Mouse (Mus musculus) brain, embryonic 14.5 days (tissue): ENCODE results near the gene Tas2r102. TPM values are rescaled to one million over a fixed set of nuclear protein-coding genes. Genes with fewer than 3 reads are reported as not detected.

Source experiments
- DNase-seq: peaks from one replicate; pipeline ENCODE4 v3.0.0-alpha.2; 2011; ENCODE audit warnings: low read depth
- CTCF ChIP-seq: fragments of 200-500 bp; IDR thresholded peaks from 2 replicates; pipeline ENCODE4 v1.5.1; 2012; ENCODE audit warnings: inconsistent platforms, mild to moderate bottlenecking, moderate library complexity, borderline replicate concordance; ENCODE audit not compliant: insufficient read depth, insufficient read length; ENCODE audit errors: extremely low read depth
- POLR2A ChIP-seq: fragments of 200-500 bp; IDR thresholded peaks from 2 replicates; pipeline ENCODE4 v1.6.1; 2012; ENCODE audit warnings: mild to moderate bottlenecking, inconsistent platforms, borderline replicate concordance; ENCODE audit not compliant: poor library complexity, insufficient read depth, insufficient read length, severe bottlenecking; ENCODE audit errors: extremely low read depth
- polyA plus RNA-seq: library from polyadenylated mRNA; depleted of rRNA; stranded (reverse); fragments of >200 nt; gene quantifications from 2 replicates; pipeline ENCODE4 v1.2.3, GENCODE M21; 2012; rRNA removed

The Tas2r102 gene
- polyA plus RNA-seq, result not detected in 2 replicates

GRCm38 (mm10) chr6:132761831-132762230, at the start of gene Tas2r102:
Gene Tas2r102, plus strand, starts transcription at chr6:132762131.
- TF ChIP-seq CTCF, result no peak
- TF ChIP-seq POLR2A, result no peak
- no peak for DNase-seq

GRCm38 (mm10) chr6:132737935-132738334, 24.0 kb upstream of the Tas2r102 start, which contains the start of gene Tas2r115:
Gene Tas2r115, minus strand, starts transcription at chr6:132738035.
- DNase-seq, result no peak
- no peak for TF ChIP-seq CTCF
- no peak for TF ChIP-seq POLR2A

DNA sequence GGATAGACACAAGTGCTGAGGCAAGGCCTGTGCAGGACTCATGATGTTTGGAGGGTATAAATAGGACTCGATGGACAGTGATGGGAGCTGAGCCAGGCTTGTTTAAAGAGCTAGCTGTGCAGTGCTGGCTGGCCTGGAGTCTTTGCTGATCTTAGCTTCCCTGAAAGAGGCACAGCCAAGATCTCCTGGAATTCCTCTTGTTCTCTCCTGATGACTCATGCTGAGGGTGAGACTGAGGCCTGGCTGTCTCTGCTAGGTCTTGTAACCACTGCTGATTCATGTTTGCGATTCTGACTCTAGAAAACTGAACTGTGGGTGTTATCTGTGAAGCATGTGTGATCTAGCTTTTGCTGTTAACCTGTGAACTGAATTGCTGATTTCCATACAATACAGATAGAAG, 11.7 kb upstream of the Tas2r102 start:
- DNase-seq, result no peak
- TF ChIP-seq CTCF (no peak), POLR2A (no peak)

- DNase-seq, result no peak
- TF ChIP-seq CTCF (no peak), POLR2A (no peak)
These were observed 7.5 kb upstream of the Tas2r102 start, which contains the start of gene Tas2r124 for GRCm38 (mm10) chr6:132754430-132754829. Gene Tas2r124, plus strand, starts transcription at chr6:132754730.

- DNase-seq, result no peak
- TF ChIP-seq CTCF (no peak), POLR2A (no peak)
These were observed 16.1 kb downstream of the Tas2r102 start, which contains the start of gene Tas2r136 for GRCm38 (mm10) chr6:132778062-132778461. Gene Tas2r136, minus strand, starts transcription at chr6:132778162.

- no peak for DNase-seq
- TF ChIP-seq POLR2A (no peak), CTCF (no peak)
These were observed 33.5 kb downstream of the Tas2r102 start for GRCm38 (mm10) chr6:132795393-132795792.

GRCm38 (mm10) chr6:132802518-132802917, 40.6 kb downstream of the Tas2r102 start, which contains the start of gene Tas2r117:
Gene Tas2r117, plus strand, starts transcription at chr6:132802818.
- no peak for DNase-seq
- no peak for TF ChIP-seq CTCF
- no peak for TF ChIP-seq POLR2A

Other genes with a start within 250 kb of the Tas2r102 start
- not detected in 2 replicates for gene Prh1, start 192.3 kb upstream of the Tas2r102 start, polyA plus RNA-seq
- not detected in 2 replicates for gene Prp2, start 166.2 kb upstream of the Tas2r102 start, polyA plus RNA-seq
- gene A630073D07Rik, start 110.6 kb upstream of the Tas2r102 start, polyA plus RNA-seq, result not detected in 2 replicates
- gene Tas2r120, start 105.2 kb upstream of the Tas2r102 start, polyA plus RNA-seq, result not detected in 2 replicates
- not detected in 2 replicates for gene Tas2r121, start 61.1 kb upstream of the Tas2r102 start, polyA plus RNA-seq
- not detected in 2 replicates for gene Tas2r122, start 50.2 kb upstream of the Tas2r102 start, polyA plus RNA-seq
- not detected in 2 replicates for gene Tas2r115, start 24.1 kb upstream of the Tas2r102 start, polyA plus RNA-seq
- not detected in 2 replicates for gene Tas2r124, start 7.4 kb upstream of the Tas2r102 start, polyA plus RNA-seq
- gene Tas2r136, start 16.0 kb downstream of the Tas2r102 start, polyA plus RNA-seq, result not detected in 2 replicates
- gene Tas2r117, start 40.7 kb downstream of the Tas2r102 start, polyA plus RNA-seq, result not detected in 2 replicates
- not detected in 2 replicates for gene Tas2r123, start 85.0 kb downstream of the Tas2r102 start, polyA plus RNA-seq
- gene Tas2r116, start 93.3 kb downstream of the Tas2r102 start, polyA plus RNA-seq, result not detected in 2 replicates
- not detected in 2 replicates for gene Tas2r110, start 105.9 kb downstream of the Tas2r102 start, polyA plus RNA-seq
- not detected in 2 replicates for gene Tas2r113, start 130.9 kb downstream of the Tas2r102 start, polyA plus RNA-seq
- gene Tas2r125, start 147.5 kb downstream of the Tas2r102 start, polyA plus RNA-seq, result not detected in 2 replicates
- gene Tas2r129, start 189.0 kb downstream of the Tas2r102 start, polyA plus RNA-seq, result not detected in 2 replicates
- gene Tas2r131, start 195.8 kb downstream of the Tas2r102 start, polyA plus RNA-seq, result not detected in 2 replicates
- gene Tas2r109, start 218.8 kb downstream of the Tas2r102 start, polyA plus RNA-seq, result not detected in 2 replicates